Mouse (Mus musculus) v-Abl transformed pro-B cells (cell line): ENCODE results near the gene Mettl7a1.
"Not testable (repeated sequence)": the region's sequence is repeated elsewhere in the genome, so short reads cannot be mapped to it uniquely, and the experiment has no call there.

Experiments
- in situ Hi-C, 2 experiments: fragments of 400-800 bp; cut with MboI; formaldehyde crosslinking; loops; one replicate each; pipeline ENCODE4 v1.15.1; 2025; ENCODE audit not compliant: unreplicated experiment in 2 of 2

Mettl7a1 gene

DNA sequence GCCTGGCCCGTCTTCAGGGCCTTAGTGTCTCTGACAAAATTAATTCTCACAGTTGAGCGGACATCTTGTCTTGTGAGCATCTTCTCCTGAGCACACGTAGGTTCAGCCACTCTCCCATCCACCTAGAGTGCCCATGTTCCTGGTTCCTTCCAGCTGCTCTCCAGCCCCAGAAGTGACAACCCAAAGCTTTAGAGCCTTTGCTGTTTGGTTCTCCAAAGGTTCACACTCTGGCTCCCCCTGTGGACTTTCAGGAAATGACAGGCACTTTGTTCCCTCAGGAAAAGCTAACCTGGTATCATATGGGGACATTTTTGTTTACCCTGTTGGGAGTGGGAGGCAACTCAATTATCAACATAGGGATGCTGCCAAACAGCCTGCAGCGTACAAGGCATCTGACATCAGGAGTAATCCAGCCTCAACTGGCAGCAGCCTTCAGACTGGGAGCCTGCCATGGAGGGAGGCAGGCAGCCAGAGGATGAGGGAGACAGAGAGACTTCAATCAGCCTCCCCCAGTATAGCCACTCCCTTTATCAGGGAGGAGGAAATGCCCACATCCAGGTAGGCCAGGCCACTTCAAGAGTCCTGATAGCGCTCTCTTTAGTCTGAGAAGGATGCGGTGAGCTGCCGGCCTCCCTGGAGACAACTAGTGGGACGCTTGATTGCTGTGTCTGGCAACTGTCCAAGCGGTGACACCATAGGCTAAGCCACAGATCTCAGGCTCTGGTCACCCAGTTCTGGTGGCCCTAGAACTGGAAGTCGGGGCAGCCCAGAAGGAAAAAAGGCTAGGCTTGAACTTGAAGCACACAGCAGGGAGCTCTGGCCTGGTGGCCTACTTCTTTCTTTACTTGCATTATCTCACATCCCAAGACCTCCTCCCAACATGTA, 28.4 kb downstream of the Mettl7a1 start:
- in situ Hi-C loops, result not testable (repeated sequence)

DNA sequence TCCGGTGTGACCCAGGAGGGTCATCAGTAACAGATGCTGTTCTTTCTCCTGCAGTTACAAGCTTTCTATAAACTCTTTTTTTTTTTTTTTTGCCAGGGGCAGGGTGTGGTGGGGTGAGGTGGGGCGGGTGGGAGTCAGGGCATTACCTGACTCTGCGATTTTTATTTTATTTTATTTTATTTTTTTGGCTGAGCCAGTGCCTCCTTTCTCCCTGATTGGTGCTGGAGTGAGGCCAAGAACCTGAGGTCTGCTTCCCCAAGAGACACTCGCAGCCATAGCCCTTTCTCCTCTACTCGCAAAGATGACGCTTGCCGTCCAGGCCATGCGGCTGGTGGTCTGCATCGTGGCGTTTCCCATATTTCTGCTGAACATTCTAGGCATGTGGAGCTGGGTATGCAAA, 30.7 kb downstream of the Mettl7a1 start, which contains the start of gene Mettl7a3:
Mettl7a3 (plus strand) TSS at position 301 of the 400 bp plus-strand sequence.
- in situ Hi-C loops, result no loop called here

DNA sequence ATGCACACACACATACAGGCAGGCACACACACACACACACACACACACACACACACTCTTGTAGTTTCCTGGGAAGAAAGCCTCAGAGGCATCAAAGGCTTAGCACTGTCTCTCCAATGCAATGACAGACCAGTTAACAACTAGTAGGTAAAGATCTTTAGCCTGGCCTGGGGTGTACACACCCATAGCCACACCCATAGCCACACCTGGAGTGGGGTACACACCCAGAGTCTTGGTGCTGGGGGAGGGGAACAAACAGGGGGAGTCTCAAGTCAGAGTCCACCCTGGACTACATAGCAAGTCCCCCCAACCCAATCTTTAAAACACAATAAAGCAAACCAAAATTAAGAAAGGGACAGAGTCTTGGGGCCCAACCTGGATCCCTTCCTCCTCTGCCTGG, 33.4 kb downstream of the Mettl7a1 start:
- in situ Hi-C loops, result not testable (repeated sequence)

DNA sequence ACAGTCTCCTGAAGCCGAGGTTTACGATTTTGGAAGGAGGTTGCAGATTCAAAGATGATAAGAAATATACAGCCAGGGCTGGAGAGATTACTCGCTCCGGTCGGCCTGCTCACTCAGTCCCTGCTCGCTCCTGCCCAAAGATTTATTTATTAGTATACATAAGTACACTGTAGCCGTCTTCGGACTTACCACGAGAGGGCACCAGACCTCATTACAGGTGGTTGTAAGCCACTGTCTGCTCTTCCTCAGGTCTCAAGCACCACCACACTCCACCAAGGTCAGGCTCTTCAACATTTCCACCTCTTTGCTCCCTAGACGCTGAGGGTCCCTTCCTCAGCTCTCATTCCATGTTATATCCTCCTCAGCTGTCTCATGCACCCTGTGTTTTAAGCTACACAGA, 33.9 kb downstream of the Mettl7a1 start:
- in situ Hi-C loops, result not testable (repeated sequence)

DNA sequence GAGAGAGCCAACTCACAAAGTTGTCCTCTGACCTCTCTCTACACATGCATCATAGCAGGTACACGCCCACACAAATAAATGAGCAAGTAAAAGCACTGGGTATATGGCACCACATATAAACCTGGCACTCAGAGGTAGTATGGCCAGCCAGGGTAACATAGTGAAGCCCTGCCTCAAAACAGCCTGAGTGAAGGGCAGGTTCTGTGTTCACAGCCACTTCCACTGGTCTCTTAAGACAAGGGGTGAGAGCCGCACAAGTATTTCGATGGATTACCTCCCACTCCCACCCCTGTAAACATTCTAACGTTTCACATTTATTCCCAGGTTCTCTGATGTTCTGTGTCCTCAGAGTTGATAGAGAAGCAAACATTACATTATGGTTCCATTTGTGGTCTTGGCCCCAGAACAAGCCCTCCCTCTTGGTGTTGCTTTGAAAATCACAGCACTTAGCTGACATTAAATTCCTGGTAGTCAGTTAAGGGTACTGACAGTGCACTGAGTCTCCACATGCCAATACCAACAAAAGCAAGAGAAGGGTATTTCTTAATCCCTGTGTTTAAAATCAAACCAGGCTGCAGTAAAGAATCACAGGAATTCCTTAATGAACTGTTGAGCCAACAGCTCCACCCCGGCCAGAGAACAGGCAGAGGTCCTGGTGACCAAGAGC, 37.5 kb downstream of the Mettl7a1 start:
- in situ Hi-C loops, result loop anchor here in 1 of 2 experiments (5.0 to 10.0 kb wide), 2 partner anchors 111 to 343 kb away; partner anchors contain the start of gene Cela1

DNA sequence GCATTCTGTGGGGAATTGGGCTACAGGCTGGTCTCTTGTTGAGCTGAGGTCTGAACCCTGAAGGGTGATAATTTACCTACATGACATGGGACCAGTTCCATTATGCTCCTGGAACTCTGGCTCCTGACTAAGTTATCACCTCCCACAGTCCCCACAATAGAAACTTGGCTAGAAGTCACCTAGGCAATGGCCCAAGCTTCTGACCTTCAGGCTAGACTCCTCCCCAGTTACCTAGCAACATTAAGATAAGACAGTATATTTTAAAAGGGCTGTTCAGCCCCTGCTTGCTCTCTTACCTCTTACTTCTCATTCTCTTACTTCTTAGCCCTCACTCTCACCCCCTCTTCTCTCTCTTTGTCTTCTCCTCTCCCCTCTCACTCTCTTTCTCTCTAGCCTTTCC, 41.5 kb downstream of the Mettl7a1 start:
- in situ Hi-C loops, result loop anchor here in 1 of 2 experiments (10.0 kb wide), 1 partner anchor 339 kb away; the partner anchor contains the start of gene Cela1

DNA sequence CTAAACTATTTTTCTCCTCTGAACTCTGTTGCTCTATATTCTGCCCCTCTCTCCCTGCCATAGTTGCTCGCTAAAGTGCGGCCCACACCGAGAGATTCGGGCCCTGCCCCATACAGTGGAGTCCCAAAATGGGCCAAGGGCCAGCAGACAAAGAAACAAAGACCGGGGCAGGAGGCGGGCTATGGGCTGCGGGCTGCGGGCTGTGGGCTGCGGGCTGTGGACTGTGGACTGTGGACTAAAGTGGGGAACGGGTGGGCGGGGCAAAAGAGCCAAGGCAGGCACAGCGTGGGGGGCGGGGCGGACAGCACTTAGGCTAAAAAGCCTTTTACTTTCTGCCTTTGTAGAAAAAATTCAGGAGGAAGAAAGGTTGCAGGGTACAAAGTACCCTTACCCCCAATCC, 42.8 kb downstream of the Mettl7a1 start:
- in situ Hi-C loops, result loop anchor here in 1 of 2 experiments (10.0 kb wide), 1 partner anchor 338 kb away; the partner anchor contains the start of gene Cela1

DNA sequence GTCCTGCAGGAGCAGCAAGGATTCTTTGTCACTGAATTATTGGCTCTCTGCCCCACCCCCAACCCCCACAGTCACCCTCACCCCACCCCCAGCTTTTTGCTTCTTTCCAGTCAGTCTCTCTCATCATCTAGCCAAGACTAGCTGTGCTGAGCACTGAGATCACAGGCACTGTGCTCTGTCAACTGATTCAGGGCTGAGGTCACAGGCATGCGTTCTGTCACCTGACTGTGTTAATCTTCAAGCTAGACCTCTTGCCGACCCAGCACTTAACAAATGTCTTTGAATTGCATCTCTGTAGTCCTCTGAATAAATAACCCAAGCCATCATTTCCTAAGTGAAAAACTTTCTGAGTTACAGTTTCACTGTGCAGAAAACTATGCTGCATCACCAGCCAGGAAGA, 45.6 kb downstream of the Mettl7a1 start:
- in situ Hi-C loops, result loop anchor here in 1 of 2 experiments (10.0 kb wide), 1 partner anchor 335 kb away; the partner anchor contains the start of gene Cela1

DNA sequence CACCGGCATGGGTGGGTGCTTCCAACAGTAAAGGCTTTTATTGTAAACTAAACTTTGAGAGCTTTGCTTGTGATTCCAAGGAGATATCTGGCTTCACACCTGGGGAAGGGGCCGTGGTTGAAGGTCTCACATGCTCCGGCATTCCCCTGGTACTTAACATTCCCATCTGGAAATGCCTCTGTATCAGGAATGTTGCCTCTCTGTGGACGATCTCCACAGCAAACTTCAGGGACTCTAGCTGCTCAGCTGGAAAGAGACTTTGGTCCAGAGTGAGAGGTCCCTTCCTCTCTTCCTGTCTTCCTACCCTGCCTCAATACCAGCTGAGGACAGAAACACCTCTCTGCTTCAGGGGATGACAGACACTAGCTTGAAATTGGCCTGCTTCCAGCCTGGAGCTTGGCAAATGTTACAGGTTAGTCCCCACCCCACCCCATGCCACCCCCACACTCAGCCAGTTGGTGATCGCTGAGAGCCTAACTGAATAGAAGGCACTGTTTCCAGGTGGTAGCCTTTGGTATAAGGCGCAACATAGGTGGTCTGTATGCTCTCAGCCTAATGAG, 47.6 kb downstream of the Mettl7a1 start:
- in situ Hi-C loops, result no loop called here

DNA sequence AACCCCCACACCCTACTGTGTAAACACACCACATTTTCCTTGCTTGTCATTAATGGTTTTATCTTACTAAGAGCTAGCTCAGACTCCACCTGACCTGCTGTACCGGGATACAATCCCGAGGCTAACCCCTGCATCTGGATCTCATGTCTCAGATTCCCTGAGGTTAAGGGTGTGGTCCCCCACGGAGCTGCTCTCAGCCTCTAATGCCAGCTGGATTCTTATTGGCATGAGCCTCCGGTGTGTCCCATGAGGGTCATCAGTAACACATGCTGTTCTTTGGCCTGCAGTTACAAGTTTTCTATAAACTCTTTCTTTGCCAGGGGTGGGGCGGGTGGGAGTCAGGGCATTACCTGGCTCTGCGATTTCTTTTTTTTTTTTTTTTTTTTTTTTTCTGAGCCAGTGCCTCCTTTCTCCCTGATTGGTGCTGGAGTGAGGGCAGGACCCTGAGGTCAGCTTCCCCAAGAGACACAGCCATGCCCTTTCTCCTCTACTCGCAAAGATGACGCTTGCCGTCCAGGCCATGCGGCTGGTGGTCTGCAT, 48.8 kb downstream of the Mettl7a1 start, which contains the start of the genes Methig1 and Mettl7a2:
Methig1 (plus strand) TSS at position 439 of the 540 bp plus-strand sequence.
Mettl7a2 (plus strand) TSS at position 490 of the 540 bp plus-strand sequence.
- in situ Hi-C loops, result no loop called here

DNA sequence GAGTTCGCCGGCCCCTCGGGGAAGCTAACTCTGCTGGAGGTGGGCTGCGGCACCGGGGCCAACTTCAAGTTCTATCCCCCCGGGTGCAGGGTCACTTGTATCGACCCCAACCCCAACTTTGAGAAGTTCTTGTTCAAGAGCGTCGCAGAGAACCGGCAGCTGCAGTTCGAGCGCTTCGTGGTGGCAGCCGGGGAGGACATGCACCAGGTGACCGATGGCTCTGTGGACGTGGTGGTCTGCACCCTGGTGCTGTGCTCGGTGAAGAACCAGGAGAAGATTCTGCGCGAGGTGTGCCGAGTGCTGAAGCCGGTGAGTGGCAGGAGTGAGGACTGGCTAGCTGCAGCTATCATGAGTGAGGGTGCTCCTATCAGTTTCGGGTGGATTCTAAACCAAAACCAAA, 49.5 kb downstream of the Mettl7a1 start:
- in situ Hi-C loops, result not testable (repeated sequence)

DNA sequence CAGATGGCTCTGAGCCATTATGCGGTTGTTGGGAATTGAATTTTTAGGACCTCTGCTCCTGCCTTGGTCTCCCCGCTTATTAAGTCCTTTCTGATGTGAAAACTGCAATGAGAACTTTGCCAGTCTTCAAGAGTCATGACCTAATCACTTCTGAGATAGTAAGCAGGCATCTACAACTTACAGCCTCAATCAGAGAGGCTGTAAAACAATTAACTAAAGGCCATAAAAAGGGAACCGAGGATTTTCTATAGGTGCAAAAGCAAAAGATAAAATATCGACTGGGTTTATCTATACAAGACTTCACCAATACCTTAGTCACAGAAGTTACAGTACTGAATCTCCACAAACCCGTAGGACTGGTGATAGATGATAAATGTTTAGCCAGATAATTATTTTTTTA, 51.9 kb downstream of the Mettl7a1 start:
- in situ Hi-C loops, result no loop called here

DNA sequence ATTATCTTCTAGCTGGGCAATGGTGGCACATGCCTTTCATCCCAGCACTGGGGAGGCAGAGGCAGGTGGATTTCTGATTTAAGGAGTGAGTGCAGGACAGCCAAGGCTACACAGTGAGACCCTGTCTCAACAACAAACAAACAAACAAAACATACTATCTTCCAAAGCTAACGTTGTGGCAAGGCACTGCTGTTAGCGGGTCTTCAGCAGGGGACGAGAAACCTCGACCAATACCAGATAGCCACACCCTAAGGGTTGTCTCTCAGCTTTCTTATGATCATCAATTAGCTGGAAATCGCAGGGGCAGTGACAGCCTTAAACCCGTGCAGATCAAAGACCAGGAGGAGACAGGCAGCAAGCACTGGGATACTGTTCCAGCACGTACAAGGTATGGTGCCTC, 60.3 kb downstream of the Mettl7a1 start, which contains the start of gene Higd1c:
Higd1c (plus strand) TSS at position 301 of the 400 bp plus-strand sequence.
- in situ Hi-C loops, result no loop called here

DNA sequence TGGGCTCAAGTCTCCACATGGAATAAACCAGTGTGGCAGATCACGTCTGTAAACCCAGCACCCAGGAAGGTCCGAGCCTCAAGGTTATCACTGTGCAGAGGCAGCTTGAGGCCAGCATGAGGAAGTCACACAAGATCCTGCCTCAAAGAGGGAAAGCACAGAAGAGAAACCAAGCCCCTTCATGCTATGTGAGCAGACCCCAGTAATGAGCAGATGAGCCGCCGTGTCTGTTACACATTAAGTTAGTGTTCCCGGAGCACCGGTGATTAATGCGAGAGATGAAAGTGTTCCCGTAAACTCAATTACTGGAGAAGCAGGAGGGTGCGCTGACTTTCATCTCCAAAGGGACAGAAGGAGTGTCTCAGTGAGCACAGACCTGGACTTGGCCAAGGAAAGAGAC, 62.0 kb downstream of the Mettl7a1 start:
- in situ Hi-C loops, result not testable (repeated sequence)

DNA sequence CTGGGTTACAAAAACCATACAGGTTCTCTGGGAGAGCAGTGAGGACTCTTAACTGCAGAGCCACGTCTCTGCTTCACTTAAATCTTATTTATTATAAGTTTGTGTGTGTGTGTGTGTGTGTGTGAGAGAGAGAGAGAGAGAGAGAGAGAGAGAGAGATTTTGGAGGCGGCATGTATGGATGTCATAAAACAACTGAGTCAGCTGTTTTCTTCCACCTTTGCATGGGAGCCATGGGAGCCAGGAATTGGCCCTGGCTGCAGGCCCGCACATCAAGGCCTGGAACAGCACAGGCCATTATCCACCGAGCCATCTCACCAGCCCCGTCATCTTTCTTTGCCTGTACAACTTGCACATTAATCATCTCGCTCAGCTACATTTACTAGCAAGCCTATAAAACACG, 63.2 kb downstream of the Mettl7a1 start:
- in situ Hi-C loops, result no loop called here

DNA sequence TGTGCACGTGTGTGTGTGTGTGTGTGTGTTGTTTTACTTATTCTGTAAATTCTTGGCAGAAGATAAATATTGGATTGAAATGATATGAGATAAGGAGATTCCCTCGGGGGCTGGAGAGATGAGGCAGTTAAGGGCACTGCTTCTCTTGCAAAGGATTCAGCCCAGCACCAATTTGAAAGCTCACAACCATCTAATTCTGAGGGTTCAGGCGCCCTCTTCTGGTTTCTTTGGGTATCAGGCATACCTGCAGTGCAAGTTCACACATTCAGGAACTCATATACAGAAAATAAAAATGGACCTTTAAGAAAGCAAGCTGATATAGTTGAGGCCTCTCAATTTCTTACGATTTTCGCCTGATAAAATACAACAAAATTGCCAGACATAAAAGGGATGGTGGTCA, 71.1 kb downstream of the Mettl7a1 start:
- in situ Hi-C loops, result no loop called here

DNA sequence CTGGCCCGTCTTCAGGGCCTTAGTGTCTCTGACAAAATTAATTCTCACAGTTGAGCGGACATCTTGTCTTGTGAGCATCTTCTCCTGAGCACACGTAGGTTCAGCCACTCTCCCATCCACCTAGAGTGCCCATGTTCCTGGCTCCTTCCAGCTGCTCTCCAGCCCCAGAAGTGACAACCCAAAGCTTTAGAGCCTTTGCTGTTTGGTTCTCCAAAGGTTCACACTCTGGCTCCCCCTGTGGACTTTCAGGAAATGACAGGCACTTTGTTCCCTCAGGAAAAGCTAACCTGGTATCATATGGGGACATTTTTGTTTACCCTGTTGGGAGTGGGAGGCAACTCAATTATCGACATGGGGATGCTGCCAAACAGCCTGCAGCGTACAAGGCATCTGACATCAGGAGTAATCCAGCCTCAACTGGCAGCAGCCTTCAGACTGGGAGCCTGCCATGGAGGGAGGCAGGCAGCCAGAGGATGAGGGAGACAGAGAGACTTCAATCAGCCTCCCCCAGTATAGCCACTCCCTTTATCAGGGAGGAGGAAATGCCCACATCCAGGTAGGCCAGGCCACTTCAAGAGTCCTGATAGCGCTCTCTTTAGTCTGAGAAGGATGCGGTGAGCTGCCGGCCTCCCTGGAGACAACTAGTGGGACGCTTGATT, 74.0 kb downstream of the Mettl7a1 start:
- in situ Hi-C loops, result not testable (repeated sequence)
